Mouse (Mus musculus) frontal cortex, postnatal 36 days (tissue): ENCODE data around the gene Gmds.

Source experiments
- DNase-seq, 2 experiments: peaks; one replicate each; pipeline ENCODE4 v3.0.0; 2022; ENCODE audit warnings: low spot score in 2 of 2

Gmds gene

GRCm38 (mm10) chr13:32161567-32161966, 177.0 kb downstream of the Gmds start:
- no peak for DNase-seq

GRCm38 (mm10) chr13:32158240-32158639, 180.3 kb downstream of the Gmds start:
- DNase-seq: no peak

DNA sequence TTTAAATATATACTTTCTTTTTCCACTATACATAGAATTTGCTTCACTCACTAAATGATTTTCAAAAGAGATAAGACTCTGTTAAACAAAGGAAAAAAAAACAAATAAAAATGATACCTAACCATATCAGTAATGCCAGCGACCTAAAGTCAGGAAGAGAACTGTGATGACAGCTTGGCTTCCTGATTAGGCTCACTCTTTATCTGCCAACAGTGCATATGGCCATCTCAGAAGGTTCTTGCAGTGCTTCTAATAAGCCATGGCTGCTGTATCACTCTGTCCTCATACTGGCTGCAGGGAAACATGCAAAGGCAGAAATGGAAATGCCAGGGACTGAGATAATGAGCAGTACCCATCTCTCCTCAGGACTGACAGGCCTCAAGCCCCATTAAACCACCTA, 192.6 kb downstream of the Gmds start:
- no peak for DNase-seq

DNA sequence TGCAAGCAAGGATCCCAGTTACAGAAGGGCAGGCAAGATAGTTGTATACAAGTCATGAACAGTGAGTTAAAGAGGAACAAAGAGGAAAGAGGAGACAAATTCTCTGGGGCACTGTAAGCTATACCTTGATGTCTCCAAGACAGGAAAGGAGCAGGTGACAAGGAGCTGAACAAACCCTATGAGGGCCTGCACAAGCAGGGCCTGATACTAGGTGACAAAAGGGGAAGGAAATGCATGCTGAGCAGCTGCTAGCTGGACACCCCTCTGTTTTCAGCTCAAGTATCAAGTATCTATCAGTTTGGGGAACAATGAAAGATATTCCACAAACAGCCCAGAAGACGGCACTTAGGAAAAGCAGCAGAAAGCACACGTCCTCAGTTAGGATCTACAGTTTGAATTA, 193.4 kb downstream of the Gmds start:
- no peak for DNase-seq

GRCm38 (mm10) chr13:32143651-32144050, 194.9 kb downstream of the Gmds start:
- no peak for DNase-seq

- no peak for DNase-seq
Observed at GRCm38 (mm10) chr13:32134663-32135273, 203.8 kb downstream of the Gmds start.

GRCm38 (mm10) chr13:32129970-32130369, 208.6 kb downstream of the Gmds start:
- no peak for DNase-seq

DNA sequence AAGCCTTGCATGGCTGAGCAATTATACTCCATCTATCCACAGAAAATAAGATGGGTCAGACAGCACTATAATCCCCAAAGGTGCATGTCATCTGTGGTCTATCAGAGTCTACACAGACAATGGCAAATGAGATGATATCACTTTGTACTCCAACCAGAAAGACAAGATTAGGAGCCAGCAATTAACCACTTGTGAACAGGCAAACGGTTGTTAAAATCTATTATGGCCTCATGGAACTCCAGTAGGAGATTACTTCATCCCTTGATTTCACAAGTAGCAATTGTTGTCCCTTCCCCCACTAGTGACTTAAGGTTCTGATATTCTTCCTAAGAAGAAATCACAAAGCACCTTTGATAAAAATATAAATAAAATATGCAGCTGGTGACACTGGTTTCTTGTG, 220.2 kb downstream of the Gmds start:
- no peak for DNase-seq

GRCm38 (mm10) chr13:32115468-32115867, 223.1 kb downstream of the Gmds start:
- no peak for DNase-seq

DNA sequence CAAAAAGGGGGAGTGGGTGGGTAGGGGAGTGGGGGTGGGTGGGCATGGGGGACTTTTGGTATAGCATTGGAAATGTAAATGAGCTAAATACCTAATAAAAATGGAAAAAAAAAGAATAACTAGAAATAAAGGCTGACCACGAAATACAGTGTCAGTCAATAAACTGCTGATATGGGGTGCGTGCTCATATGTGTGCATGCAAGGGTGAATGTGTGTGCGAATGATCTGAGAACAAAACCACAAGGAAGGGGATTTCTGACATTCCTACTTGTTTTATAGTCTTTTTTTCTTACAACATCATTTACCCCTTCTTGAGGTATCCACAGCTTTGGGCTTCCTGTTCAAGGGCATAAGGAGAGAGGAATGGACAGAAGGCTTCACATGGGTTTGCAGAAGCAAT, 224.7 kb downstream of the Gmds start:
- DNase-seq: no peak

DNA sequence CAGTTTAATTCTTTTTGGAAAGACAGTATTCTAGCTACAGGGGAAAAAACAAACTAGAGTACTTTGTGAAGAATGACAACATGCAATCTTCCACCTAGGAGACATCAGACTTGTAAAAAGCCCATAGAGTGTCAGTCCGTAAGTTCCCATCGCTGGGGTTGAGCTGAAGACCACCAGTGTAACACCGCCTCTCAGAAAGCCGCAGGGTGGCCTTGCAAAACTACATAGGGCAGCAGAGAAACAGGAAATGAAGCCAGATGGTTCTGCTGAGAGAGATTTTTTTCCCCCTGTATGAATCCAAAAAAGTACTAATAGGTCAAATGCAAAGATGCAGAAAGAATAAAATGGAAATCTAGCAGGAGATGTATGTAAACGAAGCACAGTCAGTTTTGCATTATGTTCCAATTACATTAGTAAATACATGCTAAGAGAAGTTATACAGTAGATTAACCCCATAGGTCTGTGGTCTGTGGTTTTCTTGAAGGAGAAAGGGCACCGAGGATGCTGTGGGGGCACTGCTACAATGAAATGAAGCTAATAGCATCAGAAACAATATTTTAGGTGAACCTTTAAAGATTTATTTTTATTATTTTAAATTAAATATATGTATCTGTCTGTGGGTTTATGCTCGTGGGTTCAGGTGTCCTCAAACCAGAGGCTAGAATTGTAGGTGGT, 250.1 kb downstream of the Gmds start:
- no peak for DNase-seq

- no peak for DNase-seq
Observed at GRCm38 (mm10) chr13:32080520-32081249, 257.9 kb downstream of the Gmds start.

- no peak for DNase-seq
Observed at GRCm38 (mm10) chr13:32073630-32074029, 264.9 kb downstream of the Gmds start.

- no peak for DNase-seq
Observed at GRCm38 (mm10) chr13:32055321-32055720, 283.2 kb downstream of the Gmds start.

- DNase-seq: no peak
Observed at GRCm38 (mm10) chr13:32053587-32053986, 285.0 kb downstream of the Gmds start.

DNA sequence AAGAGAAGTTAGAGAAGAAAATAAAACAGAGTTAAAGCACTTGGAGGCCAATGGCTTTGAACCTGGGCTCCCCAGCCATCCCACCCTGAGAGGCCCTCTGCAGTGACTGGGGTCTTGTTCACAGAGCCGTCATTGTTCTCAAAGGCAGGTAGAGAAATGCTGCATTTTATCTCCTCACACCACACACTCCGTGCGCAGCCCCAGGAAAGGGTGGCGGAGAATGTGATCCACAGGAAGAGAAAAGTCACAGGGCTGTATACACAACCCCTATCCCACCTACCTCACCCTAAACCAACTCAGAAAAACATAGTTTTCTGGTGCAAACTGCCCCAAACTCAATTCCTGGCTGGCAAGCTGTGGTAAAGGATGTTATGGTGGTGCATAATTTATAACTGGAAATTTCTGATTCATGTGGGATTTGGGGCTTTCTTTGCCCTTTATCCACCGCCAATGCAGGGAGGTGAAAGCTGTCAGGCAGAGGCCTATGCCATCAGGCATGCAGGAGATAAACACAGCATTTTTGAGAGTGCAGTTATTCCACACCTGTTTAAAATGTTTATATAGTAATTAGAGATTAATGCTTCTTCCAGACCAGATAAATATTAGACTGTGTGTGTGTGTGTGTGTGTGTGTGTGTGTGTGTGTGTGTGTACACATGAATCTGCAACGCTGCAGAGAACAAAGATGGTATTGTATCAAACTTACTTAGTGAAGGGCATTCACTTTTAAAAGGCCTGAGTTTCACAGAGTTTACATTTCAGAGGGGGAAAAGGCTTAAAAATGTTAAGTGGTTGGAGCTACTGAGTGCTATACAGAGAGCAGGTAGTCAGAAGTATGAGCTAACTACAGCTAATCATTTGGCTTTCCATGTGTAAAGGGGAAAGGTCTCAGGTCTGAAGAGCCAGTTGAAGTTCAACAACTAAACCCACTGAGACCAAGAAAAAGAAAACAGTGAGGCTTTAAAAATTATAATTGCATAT, 290.3 kb downstream of the Gmds start:
- no peak for DNase-seq

DNA sequence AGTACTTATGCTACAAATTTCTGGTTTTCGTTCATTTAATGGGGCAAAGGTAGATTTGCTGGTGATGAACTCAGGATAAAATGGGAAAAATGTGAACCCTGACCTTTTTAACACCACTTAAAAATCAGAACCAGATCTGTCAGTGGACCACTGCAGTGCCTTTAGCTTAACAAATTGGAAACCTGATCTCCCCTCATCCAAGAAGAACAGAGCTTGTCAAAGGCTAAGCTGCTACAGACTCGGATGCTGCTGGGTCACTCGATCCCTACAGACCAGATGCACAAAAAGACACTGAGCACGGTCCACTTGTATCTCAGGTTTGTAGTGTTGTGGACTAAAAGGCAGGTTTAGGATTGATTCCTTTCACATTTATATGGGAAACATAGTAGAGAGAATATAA, 291.6 kb downstream of the Gmds start:
- no peak for DNase-seq

GRCm38 (mm10) chr13:32042748-32043147, 295.8 kb downstream of the Gmds start:
- DNase-seq: no peak

DNA sequence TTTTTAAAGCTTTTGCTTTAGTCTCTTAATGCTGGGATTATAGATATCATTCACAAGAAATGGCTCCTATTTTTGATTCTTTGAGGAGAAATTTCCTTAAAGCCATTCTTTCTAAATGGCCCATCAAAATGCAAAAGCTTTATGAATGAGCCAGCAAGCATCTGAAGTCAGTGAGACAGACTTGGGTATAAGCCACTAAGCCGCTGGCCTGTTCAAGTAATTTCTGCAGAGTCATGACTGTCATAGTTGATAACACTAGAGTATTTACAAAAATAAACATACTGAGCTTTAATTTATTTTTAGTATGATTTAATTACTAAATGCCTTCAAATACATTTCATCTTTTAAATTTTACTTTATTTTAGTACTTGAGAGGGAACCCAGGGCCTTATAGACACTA, 297.7 kb downstream of the Gmds start:
- no peak for DNase-seq

DNA sequence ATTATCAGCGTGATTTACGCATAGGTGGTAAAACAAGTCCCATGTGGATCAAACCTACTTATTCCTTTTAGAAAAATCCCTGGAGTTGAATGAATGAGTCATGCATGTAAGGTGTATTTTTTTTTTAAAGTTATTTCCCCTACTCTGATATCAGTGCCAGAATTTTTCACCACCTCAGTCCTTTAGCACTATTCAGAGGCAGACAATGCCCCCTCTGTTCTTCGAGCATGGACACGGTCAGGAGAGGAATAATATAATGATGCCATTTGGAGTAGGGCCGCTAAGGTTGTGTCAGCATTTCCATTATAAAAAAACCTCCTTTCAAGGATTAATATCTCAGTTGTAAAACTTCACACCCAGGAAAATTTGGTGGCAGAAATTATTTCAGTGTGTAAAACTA, 301.6 kb downstream of the Gmds start:
- DNase-seq: no peak

DNA sequence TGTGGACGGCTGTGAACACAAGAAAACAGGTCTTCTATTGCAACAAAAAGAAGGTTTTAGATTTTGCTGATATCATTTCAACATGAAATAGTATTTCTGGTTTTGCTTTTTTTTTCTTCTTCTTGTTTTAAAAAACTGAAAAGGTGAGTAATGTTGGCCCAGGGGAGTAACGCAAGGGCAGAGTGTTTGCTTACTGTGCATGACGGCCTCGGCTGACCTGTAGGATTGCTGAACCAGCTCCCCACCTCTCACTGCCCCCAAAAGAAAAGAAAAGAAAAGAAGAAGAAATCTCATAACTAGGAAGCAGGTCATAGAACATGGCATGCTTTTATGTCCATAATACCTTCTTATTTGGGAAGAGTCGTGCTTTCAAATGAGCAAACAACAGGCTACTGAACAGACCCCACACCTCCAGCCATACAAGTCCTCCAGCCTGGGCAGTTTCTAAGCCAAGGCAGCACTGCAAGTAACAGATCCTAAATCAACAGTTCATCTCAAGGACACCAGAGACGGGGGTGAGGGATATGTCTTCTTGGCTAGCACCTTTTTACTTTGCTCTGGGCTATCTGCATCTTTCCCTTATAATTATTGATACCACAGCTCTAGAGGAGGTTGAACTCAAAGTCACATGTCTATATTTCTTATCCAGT, 303.6 kb downstream of the Gmds start:
- no peak for DNase-seq
